Mouse (Mus musculus) 3134 (cell line): ENCODE data around the gene Epb41l1.
"Not testable (repeated sequence)": the region's sequence is repeated elsewhere in the genome, so short reads cannot be mapped to it uniquely, and the experiment has no call there.

Source experiments
- DNase-seq: peaks from one replicate; pipeline ENCODE4 v3.0.0-alpha.2; 2011; ENCODE audit warnings: low spot score; ENCODE audit not compliant: insufficient read length; ENCODE audit errors: extremely low read depth

Gene Epb41l1

GRCm38 (mm10) chr2:156482764-156483163 is 62.1 kb downstream of the Epb41l1 start:
- no peak for DNase-seq

GRCm38 (mm10) chr2:156483204-156483603 is 62.5 kb downstream of the Epb41l1 start:
- DNase-seq, result no peak

DNA sequence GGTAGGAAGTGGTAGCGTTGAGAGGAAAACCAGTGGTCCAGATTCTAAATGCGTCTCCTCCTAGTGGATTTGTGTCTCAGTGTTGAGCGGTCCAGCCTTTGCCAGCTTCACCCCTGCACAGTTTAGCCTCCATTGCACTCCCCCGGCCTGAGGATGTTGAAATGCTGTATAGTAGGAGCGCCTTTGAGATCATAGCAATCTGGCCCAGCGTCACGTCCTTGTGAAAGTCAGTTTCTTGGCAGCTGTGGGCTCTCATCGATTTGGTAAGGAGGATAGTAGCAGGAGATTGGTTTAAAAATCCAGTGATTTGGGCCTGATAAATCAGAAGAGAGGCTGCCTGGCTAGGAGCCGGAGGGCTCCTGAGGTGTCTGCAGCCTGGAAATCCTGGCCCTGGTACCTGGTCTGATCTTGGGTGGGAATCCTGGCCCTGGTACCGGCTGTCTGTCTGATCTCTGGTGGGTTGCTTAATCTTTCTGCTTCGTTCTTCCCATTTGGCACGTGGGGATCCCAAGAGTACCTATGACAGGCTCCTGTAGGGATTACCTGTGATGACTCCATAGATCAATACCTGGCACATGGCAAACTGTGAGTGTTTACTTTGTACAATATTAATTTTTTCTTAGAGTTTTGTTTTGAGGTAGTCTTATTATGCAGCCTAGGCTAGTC is 65.5 kb downstream of the Epb41l1 start:
- no peak for DNase-seq

DNA sequence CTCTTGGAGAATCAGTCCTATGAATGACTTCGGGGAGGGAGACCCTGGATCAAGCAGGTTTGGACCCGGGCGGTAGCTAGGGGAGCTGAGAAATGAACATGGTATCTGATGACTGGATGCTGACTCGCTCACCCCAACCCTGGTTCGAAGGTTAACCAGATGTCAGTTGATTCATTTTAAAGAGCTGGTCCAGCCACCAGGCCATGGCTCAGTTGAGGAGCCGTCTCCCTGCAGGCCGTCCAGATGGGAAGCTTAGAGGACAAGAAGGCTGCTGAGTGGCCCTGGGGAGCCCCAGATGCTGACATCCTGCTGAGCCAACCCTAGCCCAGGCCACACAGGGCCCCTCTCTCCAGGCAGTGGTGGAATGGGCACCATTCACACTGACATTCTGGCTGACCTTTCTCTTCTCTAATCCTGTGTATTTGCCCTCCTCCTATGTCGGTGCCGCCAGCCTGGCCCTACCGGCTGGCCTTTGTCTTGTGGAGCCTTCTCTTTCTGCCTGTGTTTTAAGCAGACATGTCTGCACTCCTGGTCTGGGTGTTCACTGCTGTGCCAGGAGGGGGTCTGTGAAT is 67.0 kb downstream of the Epb41l1 start:
- peak; percentile 79 for DNase-seq

GRCm38 (mm10) chr2:156488166-156488814 is 67.6 kb downstream of the Epb41l1 start:
- peak; percentile 86 for DNase-seq

DNA sequence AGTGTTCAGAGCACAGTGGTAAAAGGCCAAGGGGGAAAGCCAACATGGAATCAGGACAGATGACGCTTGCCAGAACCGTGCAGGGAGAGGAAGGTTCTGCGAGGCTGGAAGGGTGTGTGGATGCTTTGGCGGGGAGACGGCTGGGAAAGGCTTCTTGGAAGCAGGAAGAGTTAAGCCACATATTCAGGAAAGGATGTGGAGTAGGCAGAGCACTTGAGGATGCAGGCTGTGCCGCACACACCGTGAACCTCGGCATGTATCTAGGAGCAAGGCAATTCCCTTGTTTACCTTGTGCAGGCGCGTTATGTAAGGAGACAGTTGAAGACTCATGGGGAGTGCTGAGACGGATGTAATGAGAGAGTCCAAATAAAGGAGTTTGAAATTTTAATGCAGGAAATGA is 69.5 kb downstream of the Epb41l1 start:
- no peak for DNase-seq

DNA sequence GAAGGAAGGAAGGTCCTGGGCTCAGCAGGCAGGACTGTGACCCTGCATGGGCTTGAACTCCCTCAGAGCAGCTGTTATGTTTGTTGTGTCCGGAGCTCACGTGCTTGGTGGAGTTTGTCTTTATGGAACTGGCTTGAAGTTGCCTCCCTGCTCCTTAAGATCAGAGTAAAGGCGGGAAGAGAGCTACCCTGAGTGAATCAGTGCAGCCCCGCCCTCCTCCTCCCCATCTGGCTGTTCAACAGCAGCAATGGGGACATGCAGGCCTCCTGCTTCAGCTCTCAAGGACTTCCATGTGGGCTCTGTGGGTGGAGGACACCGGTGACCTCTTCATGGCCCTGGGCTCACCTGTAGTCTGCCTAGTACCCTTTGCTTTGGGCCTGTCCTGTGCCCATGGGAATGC is 71.1 kb downstream of the Epb41l1 start:
- DNase-seq, result peak; percentile 49

GRCm38 (mm10) chr2:156493766-156494165 is 73.1 kb downstream of the Epb41l1 start:
- no peak for DNase-seq

- no peak for DNase-seq
Measured at GRCm38 (mm10) chr2:156494465-156494864, 73.8 kb downstream of the Epb41l1 start.

DNA sequence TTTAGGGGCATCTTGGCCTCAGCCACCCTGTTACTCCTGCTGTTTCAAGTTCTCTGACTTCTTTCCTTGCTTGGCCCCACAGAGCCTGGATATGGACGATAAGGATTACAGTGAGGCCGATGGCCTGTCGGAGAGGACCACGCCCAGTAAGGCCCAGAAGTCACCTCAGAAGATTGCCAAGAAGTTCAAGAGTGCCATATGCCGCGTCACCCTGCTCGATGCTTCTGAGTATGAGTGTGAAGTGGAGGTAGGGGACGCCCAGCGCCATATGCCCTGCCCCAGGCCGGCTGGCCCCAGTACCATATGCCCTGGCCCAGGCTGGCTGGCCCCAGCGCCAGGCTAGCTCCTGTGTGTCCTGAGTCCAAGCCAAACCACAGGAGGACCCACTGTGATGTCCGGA is 74.2 kb downstream of the Epb41l1 start:
- DNase-seq, result no peak

DNA sequence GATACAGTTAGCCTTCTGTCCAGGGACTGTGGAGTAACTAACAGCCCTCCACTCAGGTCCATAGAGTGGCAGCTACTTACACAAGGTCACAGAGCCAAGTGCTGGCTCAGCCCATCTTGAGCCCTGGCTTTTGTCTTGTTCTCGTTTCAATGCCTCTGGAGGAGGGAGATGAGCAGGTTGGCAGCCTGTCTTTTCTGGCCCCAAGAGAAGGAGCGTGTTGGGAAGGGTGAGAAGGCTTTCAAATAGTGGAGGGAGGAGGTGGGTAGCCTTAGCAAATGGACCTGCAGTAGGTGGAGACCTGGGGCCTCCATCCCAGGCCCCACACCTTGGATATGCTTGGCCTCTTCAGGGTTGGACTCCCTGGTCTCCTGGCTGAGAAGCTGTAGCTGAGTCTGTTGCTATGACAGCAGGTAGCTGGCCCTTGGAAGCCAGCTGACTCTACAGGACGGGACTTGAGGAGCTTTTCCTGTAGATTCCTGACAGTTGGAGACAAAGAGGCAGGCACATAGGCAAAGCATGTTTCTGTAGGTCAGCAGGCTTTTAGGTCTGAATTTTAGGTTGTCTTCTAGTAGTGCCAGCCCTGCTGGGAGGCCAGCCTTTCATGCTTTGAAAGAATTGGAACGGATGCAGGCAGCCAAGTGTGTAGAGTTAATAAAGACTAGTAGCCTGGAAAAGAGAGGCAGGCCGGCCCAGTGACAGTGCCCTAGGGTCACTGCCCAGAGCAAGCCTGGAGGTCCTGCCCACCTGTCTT is 76.3 kb downstream of the Epb41l1 start:
- DNase-seq, result no peak

DNA sequence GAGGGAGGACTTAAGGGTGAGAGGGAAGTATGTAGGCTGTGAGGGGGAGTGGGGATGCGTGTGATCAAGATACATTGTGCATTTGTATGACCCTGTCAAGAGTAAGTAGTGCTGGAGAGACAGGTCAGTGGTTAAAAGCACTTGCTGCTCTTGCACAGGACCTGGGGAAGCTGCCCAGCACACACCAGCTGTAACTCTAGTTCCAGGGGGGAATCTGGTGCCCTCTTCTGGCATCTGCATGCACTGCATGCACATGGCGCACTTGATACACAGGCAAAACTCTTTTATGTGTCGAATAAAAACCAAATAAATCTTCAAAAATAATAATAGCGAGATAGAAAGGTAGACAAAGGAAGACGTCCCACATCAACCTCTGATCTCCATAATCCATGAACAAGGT is 77.2 kb downstream of the Epb41l1 start:
- peak; percentile 55 for DNase-seq

- DNase-seq, result no peak
Measured at GRCm38 (mm10) chr2:156501025-156501424, 80.3 kb downstream of the Epb41l1 start.

DNA sequence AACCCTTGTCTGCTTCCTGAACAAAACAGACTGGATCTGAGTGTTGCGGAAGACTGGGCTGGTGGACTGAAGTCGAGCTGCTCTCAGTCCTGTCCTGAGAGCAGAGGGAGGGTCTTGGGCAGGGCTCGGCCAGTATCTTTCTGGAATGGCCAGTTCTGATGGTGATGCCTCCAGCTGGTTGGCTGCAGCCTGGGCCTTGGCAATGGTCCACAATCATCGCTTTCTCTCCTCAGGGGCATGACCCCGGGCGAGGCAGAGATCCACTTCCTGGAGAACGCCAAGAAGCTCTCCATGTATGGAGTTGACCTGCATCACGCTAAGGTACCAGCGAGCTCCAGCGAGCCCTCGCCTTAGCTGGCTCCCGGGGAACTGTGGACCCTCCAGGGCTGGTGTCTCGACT is 84.8 kb downstream of the Epb41l1 start:
- no peak for DNase-seq

- DNase-seq, result no peak
Measured at GRCm38 (mm10) chr2:156512028-156512427, 91.3 kb downstream of the Epb41l1 start.

DNA sequence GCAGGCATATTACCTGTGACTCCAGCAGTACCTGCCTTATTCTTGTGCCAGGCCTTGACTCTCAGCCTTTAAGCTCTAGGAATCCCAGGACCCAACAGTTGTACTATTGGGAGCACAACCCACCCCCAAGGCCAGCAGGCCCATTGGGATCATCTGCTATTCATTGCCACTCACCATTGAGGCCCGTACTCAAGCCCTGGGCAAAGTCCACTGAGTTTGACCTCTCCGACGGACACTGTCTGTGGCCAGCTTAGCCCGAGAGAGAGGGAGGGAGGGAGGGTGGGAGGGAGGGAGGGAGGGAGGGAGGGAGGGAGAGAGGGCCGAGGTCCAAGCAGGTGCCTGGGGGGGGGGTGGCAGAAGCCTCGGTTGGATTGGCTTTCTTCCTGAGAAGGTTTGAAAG is 91.9 kb downstream of the Epb41l1 start:
- no peak for DNase-seq

GRCm38 (mm10) chr2:156515102-156515501 is 94.4 kb downstream of the Epb41l1 start:
- DNase-seq, result no peak

DNA sequence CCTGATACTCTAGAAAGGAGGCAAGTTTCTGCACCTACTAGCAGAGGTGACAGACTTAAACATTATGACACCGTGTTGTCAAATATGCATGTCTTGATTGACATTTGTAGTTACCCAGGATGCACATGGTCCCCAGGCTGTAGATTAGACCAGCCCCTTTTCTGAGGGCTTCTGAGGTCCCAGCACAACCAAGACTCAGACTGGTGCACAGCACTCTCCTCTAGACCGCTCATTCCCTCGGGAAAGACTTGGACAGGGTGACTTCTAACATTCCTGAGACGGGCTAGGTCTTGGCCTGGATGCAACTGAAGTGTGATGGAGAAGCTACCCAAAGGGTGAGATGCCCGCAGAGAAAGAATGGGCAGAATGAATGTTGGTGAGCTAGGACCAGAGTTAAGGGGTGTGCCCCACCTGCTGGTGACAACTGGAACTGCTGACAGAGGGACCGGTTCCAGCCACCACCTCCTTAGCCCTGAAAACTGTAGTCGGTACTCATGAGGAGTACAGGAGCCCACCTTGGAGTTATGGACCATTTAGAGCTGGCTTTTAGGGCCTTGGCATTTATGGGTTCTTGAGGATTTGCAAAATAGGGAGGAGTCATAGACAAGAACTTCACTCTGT is 95.0 kb downstream of the Epb41l1 start:
- peak; percentile 47 for DNase-seq

GRCm38 (mm10) chr2:156516678-156517077 is 96.0 kb downstream of the Epb41l1 start:
- not testable (repeated sequence) for DNase-seq

- DNase-seq, result no peak
Measured at GRCm38 (mm10) chr2:156518306-156518705, 97.6 kb downstream of the Epb41l1 start.

- no peak for DNase-seq
Measured at GRCm38 (mm10) chr2:156519584-156519983, 98.9 kb downstream of the Epb41l1 start.
